Mouse (Mus musculus): ENCODE results near the gene Sspn. TPM values are rescaled to one million over a fixed set of nuclear protein-coding genes. Genes with fewer than 3 reads are reported as not detected.

The Sspn gene
- polyA plus RNA-seq, 1 experiment from 2014 or later = 1.2 TPM

DNA sequence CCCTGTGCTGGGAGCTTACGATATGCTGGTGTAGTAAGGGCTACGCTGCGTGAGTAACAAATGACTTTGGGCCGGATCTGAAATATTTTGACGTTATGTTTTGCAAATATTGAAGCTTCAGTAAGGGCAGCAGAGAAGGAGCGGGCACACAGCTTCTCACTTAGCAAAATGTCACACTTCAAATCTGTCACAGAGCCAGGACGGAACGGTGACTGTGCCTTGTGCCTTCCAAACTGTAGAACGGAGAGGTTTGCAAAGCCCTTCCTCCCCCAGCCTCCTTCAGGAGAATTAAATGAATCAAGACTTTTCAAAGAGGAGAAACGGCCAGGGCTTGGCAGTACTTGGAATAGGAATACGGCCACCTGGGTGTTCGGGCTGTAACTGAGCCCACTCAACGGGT lies 32.5 kb downstream of the Sspn start:
- ATAC-seq (ENCODE audit: low read depth) = no peak
- no peaks in the 10 kb centered on the region for H3K4me1 ChIP-seq (ENCODE audit: control insufficient read depth, low read depth, low read length)
- no peaks in the 10 kb centered on the region for H3K36me3 ChIP-seq (ENCODE audit: control insufficient read depth, insufficient read depth)
- no peak overlapping the region for H3K27ac ChIP-seq (ENCODE audit: low read length)
- no peaks in the 10 kb centered on the region for H3K27me3 ChIP-seq (ENCODE audit: control insufficient read depth, insufficient read depth, low read depth, low read length)
- no peak overlapping the region for H3K4me2 ChIP-seq (ENCODE audit: low read depth, low read length)
- H3K9ac ChIP-seq (ENCODE audit: low read depth, low read length) = no peak overlapping the region
- no peaks in the 10 kb centered on the region for H3K9me3 ChIP-seq (replicated peaks; ENCODE audit: control insufficient read depth, low read length)
- 78% methylated on average over 13 of the region's 13 CpGs for WGBS (ENCODE audit: insufficient replicate concordance)
- H3K4me3 ChIP-seq (ENCODE audit: low read depth, low read length) = no peak overlapping the region

DNA sequence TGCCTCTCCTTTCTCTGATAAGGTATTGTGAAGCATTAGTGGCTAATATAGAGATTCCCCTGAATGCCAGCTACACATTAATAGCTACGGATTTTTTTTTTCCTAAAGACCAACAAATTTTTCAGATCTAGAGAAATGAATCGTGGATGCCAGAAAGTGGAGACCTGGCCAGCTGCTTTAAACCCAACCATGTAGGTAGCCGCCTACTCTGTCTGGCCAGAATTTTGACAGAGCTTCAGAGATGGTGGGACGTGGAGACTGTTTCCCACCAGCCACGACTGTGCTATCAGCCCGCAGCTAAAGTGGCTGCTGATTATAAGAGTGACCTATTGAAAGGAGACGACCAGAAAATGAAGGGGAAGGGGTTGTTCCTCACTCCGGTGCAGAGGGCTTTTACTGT lies 36.3 kb downstream of the Sspn start:
- no peak overlapping the region for H3K4me2 ChIP-seq (ENCODE audit: low read depth, low read length)
- no peak overlapping the region for H3K9ac ChIP-seq (ENCODE audit: low read depth, low read length)
- no peak for ATAC-seq (ENCODE audit: low read depth)
- H3K9me3 ChIP-seq (replicated peaks; ENCODE audit: control insufficient read depth, low read length) = no peaks in the 10 kb centered on the region
- no peak overlapping the region for H3K4me3 ChIP-seq (ENCODE audit: low read depth, low read length)
- no peak overlapping the region for H3K27ac ChIP-seq (ENCODE audit: low read length)
- no peaks in the 10 kb centered on the region for H3K4me1 ChIP-seq (ENCODE audit: control insufficient read depth, low read depth, low read length)
- 54% methylated on average over 8 of the region's 8 CpGs for WGBS (ENCODE audit: insufficient replicate concordance)
- H3K36me3 ChIP-seq (ENCODE audit: control insufficient read depth, insufficient read depth) = no peaks in the 10 kb centered on the region
- no peaks in the 10 kb centered on the region for H3K27me3 ChIP-seq (ENCODE audit: control insufficient read depth, insufficient read depth, low read depth, low read length)

DNA sequence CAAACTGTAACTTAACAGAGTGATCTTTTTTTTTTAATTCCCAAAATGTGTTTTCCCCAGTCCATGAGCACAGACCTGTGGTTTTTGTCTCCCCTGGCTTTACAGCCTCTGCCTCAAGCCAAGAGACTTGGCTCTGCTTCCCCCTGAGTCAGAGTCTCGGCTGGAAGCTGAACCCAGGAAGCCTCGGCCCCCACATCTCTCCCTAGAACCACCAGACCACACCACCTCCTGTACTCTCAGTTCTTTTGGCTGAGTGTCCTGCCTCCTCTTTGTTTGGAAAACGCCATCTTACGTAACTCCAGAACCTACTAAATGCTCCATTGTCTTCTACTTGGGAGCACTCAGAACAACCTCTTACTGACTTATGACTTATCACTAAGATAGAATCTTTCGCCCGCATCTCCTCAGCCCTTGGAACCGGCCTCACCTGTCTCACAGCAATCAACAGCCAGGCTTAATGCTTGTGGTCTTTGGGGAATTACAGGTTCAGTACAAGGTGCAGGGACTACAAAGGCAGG lies 36.9 kb downstream of the Sspn start:
- ATAC-seq (ENCODE audit: low read depth) = no peak
- Histone ChIP-seq H3K4me1 (ENCODE audit: control insufficient read depth, low read depth, low read length) (no peaks in the 10 kb centered on the region; the same call in 1 of the 2 replicates), H3K36me3 (ENCODE audit: control insufficient read depth, insufficient read depth) (no peaks in the 10 kb centered on the region), H3K9me3 (replicated peaks; ENCODE audit: control insufficient read depth, low read length) (no peaks in the 10 kb centered on the region), H3K4me3 (ENCODE audit: low read depth, low read length) (no peak overlapping the region), H3K27ac (ENCODE audit: low read length) (no peak overlapping the region), H3K27me3 (ENCODE audit: control insufficient read depth, insufficient read depth, low read depth, low read length) (no peaks in the 10 kb centered on the region), H3K9ac (ENCODE audit: low read depth, low read length) (no peak overlapping the region), H3K4me2 (ENCODE audit: low read depth, low read length) (no peak overlapping the region)
- WGBS (ENCODE audit: insufficient replicate concordance) = 48% methylated on average over 7 of the region's 7 CpGs

DNA sequence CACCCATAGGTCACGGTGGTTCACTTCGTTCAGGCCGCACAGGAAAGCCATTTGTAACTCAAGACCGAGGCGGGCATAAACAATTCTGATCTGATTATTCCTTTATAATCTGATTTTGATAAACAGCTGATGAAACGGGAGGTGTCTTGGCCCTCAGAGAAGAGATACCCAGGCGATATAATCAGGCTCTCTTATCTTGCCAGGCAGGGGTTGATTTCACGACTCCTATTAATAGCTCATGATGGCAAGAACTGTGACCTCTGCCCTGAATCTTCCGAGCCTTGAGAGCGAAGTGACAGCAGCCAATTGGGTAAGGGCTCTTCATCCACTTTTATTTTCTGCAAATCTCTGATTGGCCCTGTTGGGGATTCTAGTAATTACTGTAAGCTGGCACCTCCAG lies 37.4 kb downstream of the Sspn start:
- H3K4me2 ChIP-seq (ENCODE audit: low read depth, low read length) = no peak overlapping the region
- H3K9ac ChIP-seq (ENCODE audit: low read depth, low read length) = no peak overlapping the region
- no peaks in the 10 kb centered on the region for H3K9me3 ChIP-seq (replicated peaks; ENCODE audit: control insufficient read depth, low read length)
- H3K27me3 ChIP-seq (ENCODE audit: control insufficient read depth, insufficient read depth, low read depth, low read length) = no peaks in the 10 kb centered on the region
- H3K4me3 ChIP-seq (ENCODE audit: low read depth, low read length) = no peak overlapping the region
- no peak overlapping the region for H3K27ac ChIP-seq (ENCODE audit: low read length)
- WGBS (ENCODE audit: insufficient replicate concordance) = 49% methylated on average over 10 of the region's 10 CpGs
- no peak for ATAC-seq (ENCODE audit: low read depth)
- no peaks in the 10 kb centered on the region; the same call in 1 of the 2 replicates for H3K4me1 ChIP-seq (ENCODE audit: control insufficient read depth, low read depth, low read length)
- no peaks in the 10 kb centered on the region for H3K36me3 ChIP-seq (ENCODE audit: control insufficient read depth, insufficient read depth)

DNA sequence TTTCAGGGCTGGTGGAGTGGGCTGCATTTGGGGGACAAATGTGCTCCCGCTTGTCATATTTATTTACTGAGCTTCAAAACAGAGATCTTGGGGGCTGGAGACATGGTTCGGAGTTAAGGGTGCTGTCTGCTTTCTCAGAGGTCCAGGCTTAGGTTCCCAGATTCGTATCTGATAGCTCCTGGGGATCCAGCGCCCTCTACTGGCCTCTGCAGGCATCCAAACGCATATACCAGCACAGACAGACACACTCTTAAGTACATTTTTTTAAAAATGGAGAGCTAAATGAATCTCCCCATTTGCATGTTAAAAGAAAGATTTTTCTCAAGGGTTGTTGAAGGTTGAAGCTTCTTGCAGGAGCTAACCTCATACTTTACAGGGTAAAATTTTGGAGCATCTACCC lies 38.1 kb downstream of the Sspn start:
- ATAC-seq (ENCODE audit: low read depth) = no peak
- Histone ChIP-seq H3K9ac (ENCODE audit: low read depth, low read length) (no peak overlapping the region), H3K4me3 (ENCODE audit: low read depth, low read length) (no peak overlapping the region), H3K4me1 (ENCODE audit: control insufficient read depth, low read depth, low read length) (no peaks in the 10 kb centered on the region; the same call in 1 of the 2 replicates), H3K9me3 (replicated peaks; ENCODE audit: control insufficient read depth, low read length) (no peaks in the 10 kb centered on the region), H3K27me3 (ENCODE audit: control insufficient read depth, insufficient read depth, low read depth, low read length) (no peaks in the 10 kb centered on the region), H3K27ac (ENCODE audit: low read length) (no peak overlapping the region), H3K4me2 (ENCODE audit: low read depth, low read length) (no peak overlapping the region), H3K36me3 (ENCODE audit: control insufficient read depth, insufficient read depth) (no peaks in the 10 kb centered on the region)
- 51% methylated on average over 5 of the region's 5 CpGs for WGBS (ENCODE audit: insufficient replicate concordance)

DNA sequence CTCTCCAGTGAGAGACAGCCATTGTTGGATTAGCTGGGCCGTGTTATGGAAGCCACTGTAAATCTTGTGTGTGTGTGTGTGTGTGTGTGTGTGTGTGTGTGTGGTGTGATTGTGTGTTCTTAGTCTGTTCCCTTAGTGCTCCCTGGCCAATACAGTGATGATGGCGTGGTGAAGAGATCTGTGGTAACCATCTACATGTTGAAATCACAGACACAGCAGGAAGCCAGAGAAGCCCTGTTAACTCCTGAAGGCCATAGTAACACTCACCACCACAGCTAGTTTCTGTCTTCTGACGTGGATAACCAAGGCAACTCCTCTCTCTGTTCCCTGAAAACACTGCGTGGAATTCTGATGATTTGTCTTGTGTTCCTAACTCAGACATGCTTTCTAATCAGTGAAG lies 40.7 kb downstream of the Sspn start:
- no peak overlapping the region for H3K9ac ChIP-seq (ENCODE audit: low read depth, low read length)
- no peak overlapping the region for H3K4me2 ChIP-seq (ENCODE audit: low read depth, low read length)
- no peak overlapping the region for H3K4me3 ChIP-seq (ENCODE audit: low read depth, low read length)
- H3K36me3 ChIP-seq (ENCODE audit: control insufficient read depth, insufficient read depth) = no peaks in the 10 kb centered on the region
- H3K4me1 ChIP-seq (ENCODE audit: control insufficient read depth, low read depth, low read length) = no peaks in the 10 kb centered on the region; the same call in 1 of the 2 replicates
- H3K27ac ChIP-seq (ENCODE audit: low read length) = no peak overlapping the region
- no peaks in the 10 kb centered on the region for H3K27me3 ChIP-seq (ENCODE audit: control insufficient read depth, insufficient read depth, low read depth, low read length)
- H3K9me3 ChIP-seq (replicated peaks; ENCODE audit: control insufficient read depth, low read length) = no peaks in the 10 kb centered on the region
- ATAC-seq (ENCODE audit: low read depth) = no peak
- WGBS (ENCODE audit: insufficient replicate concordance) = 43% methylated on average over 4 of the region's 4 CpGs

DNA sequence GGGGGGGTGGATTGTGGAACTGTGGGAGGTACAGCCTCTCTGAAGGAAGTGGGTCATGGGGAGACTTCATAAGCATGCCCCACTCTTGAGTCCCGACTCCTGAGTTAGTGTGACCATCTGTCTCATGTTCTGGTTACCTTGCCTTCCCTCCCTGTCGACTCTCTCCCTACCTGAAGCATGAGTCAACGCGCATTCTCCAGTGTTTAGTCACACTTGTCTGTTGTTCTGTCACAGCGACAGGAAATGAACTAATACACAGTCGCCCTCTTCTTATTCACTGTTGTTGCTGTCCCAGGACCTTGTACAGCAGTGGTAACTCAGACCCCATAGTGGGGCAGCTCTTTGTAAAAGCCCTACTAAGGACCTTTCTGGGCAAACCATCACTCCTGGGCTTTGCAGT lies 41.4 kb downstream of the Sspn start:
- H3K27ac ChIP-seq (ENCODE audit: low read length) = no peak overlapping the region
- no peak for ATAC-seq (ENCODE audit: low read depth)
- H3K36me3 ChIP-seq (ENCODE audit: control insufficient read depth, insufficient read depth) = no peaks in the 10 kb centered on the region
- H3K9me3 ChIP-seq (replicated peaks; ENCODE audit: control insufficient read depth, low read length) = no peaks in the 10 kb centered on the region
- H3K4me3 ChIP-seq (ENCODE audit: low read depth, low read length) = no peak overlapping the region
- H3K4me2 ChIP-seq (ENCODE audit: low read depth, low read length) = no peak overlapping the region
- H3K9ac ChIP-seq (ENCODE audit: low read depth, low read length) = no peak overlapping the region
- WGBS (ENCODE audit: insufficient replicate concordance) = 53% methylated on average over 6 of the region's 6 CpGs
- H3K4me1 ChIP-seq (ENCODE audit: control insufficient read depth, low read depth, low read length) = no peaks in the 10 kb centered on the region; the same call in 1 of the 2 replicates
- no peaks in the 10 kb centered on the region for H3K27me3 ChIP-seq (ENCODE audit: control insufficient read depth, insufficient read depth, low read depth, low read length)

DNA sequence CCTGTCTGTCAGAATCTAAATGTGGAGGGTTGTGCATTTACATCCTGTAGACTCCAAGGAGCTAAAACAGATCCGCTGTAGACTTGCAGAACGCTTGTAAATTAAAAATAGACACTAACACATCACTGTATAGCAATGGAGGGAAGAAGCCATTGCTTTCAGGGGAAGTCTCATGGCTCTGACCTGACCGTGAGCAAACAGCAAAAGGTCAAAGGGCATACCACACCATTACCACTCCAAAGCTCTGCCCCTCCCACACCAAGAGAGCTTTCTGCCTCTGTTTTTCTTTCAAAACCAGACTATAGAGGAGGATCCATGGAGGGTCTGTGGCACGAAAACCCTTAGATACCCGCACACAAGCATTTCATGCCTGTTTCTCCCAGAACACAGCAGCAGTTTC lies 41.9 kb downstream of the Sspn start:
- H3K27ac ChIP-seq (ENCODE audit: low read length) = no peak overlapping the region
- no peaks in the 10 kb centered on the region; the same call in 1 of the 2 replicates for H3K4me1 ChIP-seq (ENCODE audit: control insufficient read depth, low read depth, low read length)
- H3K36me3 ChIP-seq (ENCODE audit: control insufficient read depth, insufficient read depth) = no peaks in the 10 kb centered on the region
- no peak overlapping the region for H3K9ac ChIP-seq (ENCODE audit: low read depth, low read length)
- 53% methylated on average over 5 of the region's 5 CpGs for WGBS (ENCODE audit: insufficient replicate concordance)
- no peaks in the 10 kb centered on the region for H3K27me3 ChIP-seq (ENCODE audit: control insufficient read depth, insufficient read depth, low read depth, low read length)
- no peak overlapping the region for H3K4me3 ChIP-seq (ENCODE audit: low read depth, low read length)
- no peak for ATAC-seq (ENCODE audit: low read depth)
- H3K4me2 ChIP-seq (ENCODE audit: low read depth, low read length) = no peak overlapping the region
- H3K9me3 ChIP-seq (replicated peaks; ENCODE audit: control insufficient read depth, low read length) = no peaks in the 10 kb centered on the region

DNA sequence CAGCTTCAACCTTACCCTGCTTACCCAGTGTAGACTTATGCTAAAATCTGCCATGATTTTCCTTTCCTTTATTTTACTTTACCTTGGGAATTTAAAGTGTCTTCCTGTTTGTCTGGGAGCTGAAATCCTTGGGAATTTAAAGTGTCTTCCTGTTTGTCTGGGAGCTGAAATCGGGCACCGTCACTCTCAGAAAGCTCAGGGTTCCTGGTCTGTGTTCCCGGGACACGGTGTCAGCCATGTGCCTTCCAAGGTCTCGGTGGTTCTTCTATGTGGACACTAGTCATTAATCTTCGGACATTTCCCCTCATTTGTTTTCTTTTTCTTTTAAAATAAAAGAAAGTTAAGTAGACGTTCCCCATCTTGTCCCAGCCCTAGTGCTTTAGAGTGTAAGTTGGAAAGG lies 43.3 kb downstream of the Sspn start:
- H3K27ac ChIP-seq (ENCODE audit: low read length) = no peak overlapping the region
- ATAC-seq (ENCODE audit: low read depth) = no peak
- H3K36me3 ChIP-seq (ENCODE audit: control insufficient read depth, insufficient read depth) = no peaks in the 10 kb centered on the region
- H3K9me3 ChIP-seq (replicated peaks; ENCODE audit: control insufficient read depth, low read length) = no peaks in the 10 kb centered on the region
- H3K9ac ChIP-seq (ENCODE audit: low read depth, low read length) = no peak overlapping the region
- no peak overlapping the region for H3K4me3 ChIP-seq (ENCODE audit: low read depth, low read length)
- 46% methylated on average over 7 of the region's 7 CpGs for WGBS (ENCODE audit: insufficient replicate concordance)
- no peaks in the 10 kb centered on the region; the same call in 1 of the 2 replicates for H3K4me1 ChIP-seq (ENCODE audit: control insufficient read depth, low read depth, low read length)
- no peaks in the 10 kb centered on the region for H3K27me3 ChIP-seq (ENCODE audit: control insufficient read depth, insufficient read depth, low read depth, low read length)
- H3K4me2 ChIP-seq (ENCODE audit: low read depth, low read length) = no peak overlapping the region

Measured in liver, embryonic 16.5 days (tissue).